Mouse (Mus musculus) fibroblast of lung, adult 2 months (primary cell): ENCODE data around the gene Tgm2.

Experiments
- DNase-seq: peaks from one replicate; pipeline ENCODE4 v3.0.0-alpha.2; 2011; ENCODE audit warnings: low read depth

Tgm2 gene

GRCm38 (mm10) chr2:158068444-158068971 is 77.7 kb downstream of the Tgm2 start:
- DNase-seq, result no peak

GRCm38 (mm10) chr2:158067260-158067824 is 78.9 kb downstream of the Tgm2 start:
- DNase-seq, result no peak

GRCm38 (mm10) chr2:158066456-158066855 is 79.8 kb downstream of the Tgm2 start:
- DNase-seq, result no peak
